Mouse (Mus musculus) kidney, embryonic 15.5 days (tissue): ENCODE data around the gene Gpr157. TPM values are rescaled to one million over a fixed set of nuclear protein-coding genes. Genes with fewer than 3 reads are reported as not detected.
"Not testable (repeated sequence)": the region's sequence is repeated elsewhere in the genome, so short reads cannot be mapped to it uniquely, and the experiment has no call there.

Source experiments
- ATAC-seq: fragments of 200-750 bp; cut with Nextera tagmentation; replicated peaks from 2 replicates; pipeline ENCODE4 v1.8.0; 2017; ENCODE audit warnings: moderate TSS enrichment; ENCODE audit not compliant: low FRiP score
- H3K27ac ChIP-seq: fragments of 300-500 bp; sonication (generic); 2 replicates; pipeline ENCODE4 v1.5.1; 2015; ENCODE audit warnings: mild to moderate bottlenecking, inconsistent platforms
- H3K27me3 ChIP-seq: fragments of 300-500 bp; sonication (generic); 2 replicates; pipeline ENCODE4 v1.6.1; 2015; ENCODE audit warnings: inconsistent platforms
- H3K36me3 ChIP-seq: fragments of 300-500 bp; sonication (generic); 2 replicates; pipeline ENCODE4 v1.6.1; 2015; ENCODE audit warnings: inconsistent platforms
- H3K4me1 ChIP-seq: fragments of 300-500 bp; sonication (generic); 2 replicates; pipeline ENCODE4 v1.6.1; 2015; ENCODE audit warnings: inconsistent platforms
- H3K4me2 ChIP-seq: fragments of 300-500 bp; sonication (generic); 2 replicates; pipeline ENCODE4 v1.6.1; 2015; ENCODE audit warnings: moderate library complexity, mild to moderate bottlenecking, inconsistent platforms
- H3K4me3 ChIP-seq: fragments of 300-500 bp; sonication (generic); replicated peaks from 2 replicates; pipeline ENCODE4 v1.5.1; 2015; ENCODE audit warnings: mild to moderate bottlenecking, inconsistent platforms
- H3K9ac ChIP-seq: fragments of 300-500 bp; sonication (generic); 2 replicates; pipeline ENCODE4 v1.6.1; 2015; ENCODE audit warnings: mild to moderate bottlenecking, inconsistent platforms
- H3K9me3 ChIP-seq: fragments of 300-500 bp; sonication (generic); replicated peaks from 2 replicates; pipeline ENCODE4 v1.6.1; 2016; ENCODE audit warnings: inconsistent platforms
- WGBS: fragments of 180-500 bp; shearing (Covaris S2); methylation state at CpG from one replicate; pipeline ENCODE4 v1.1.7; 2015; ENCODE audit warnings: mixed read lengths; 5-methylcytosine and 5-hydroxymethylcytosine counted together
- polyA plus RNA-seq: library from polyadenylated mRNA; unstranded; fragments of >200 nt; fragmentation: Nextera tagmentation; extraction: Ambion mirVana; gene quantifications from 2 replicates; pipeline ENCODE4 v1.2.1, GENCODE M21; 2015

Gene Gpr157
- polyA plus RNA-seq, result 0.51 and 0.53 TPM in 2 replicates

GRCm38 (mm10) chr4:150087161-150087889, at the start of gene Gpr157:
Gene Gpr157, plus strand, starts transcription at chr4:150087365.
- Histone ChIP-seq H3K27ac (peak within 1 kb of the TSS; percentile 65), H3K27me3 (peaks cover 21% of the 10 kb centered on the region), H3K9ac (peak within 1 kb of the TSS; percentile 57), H3K9me3 (no peaks in the 10 kb centered on the region), H3K36me3 (no peaks in the 10 kb centered on the region), H3K4me3 (peak within 1 kb of the TSS; percentile 60), H3K4me1 (peaks cover 16% of the 10 kb centered on the region), H3K4me2 (peak within 1 kb of the TSS; percentile 97)
- ATAC-seq, result peak; percentile 95
- WGBS, result under 1% methylated on average over 52 of the region's 56 CpGs

GRCm38 (mm10) chr4:150038533-150038932, 48.6 kb upstream of the Gpr157 start:
- Histone ChIP-seq H3K4me1 (peaks cover 8% of the 10 kb centered on the region), H3K36me3 (no peaks in the 10 kb centered on the region), H3K9ac (no peak overlapping the region), H3K9me3 (no peaks in the 10 kb centered on the region), H3K27ac (no peak overlapping the region), H3K27me3 (peaks cover 18% of the 10 kb centered on the region), H3K4me2 (no peak overlapping the region), H3K4me3 (no peak overlapping the region)
- WGBS, result 83% methylated on average over 7 of the region's 7 CpGs
- no peak for ATAC-seq

- no peak overlapping the region for H3K4me2 ChIP-seq
- 76% methylated on average over 9 of the region's 9 CpGs for WGBS
Observed at GRCm38 (mm10) chr4:150040003-150040581, 47.1 kb upstream of the Gpr157 start.

GRCm38 (mm10) chr4:150040856-150041255, 46.3 kb upstream of the Gpr157 start:
- H3K4me2 ChIP-seq, H3K4me3 ChIP-seq, H3K36me3 ChIP-seq, H3K27ac ChIP-seq, H3K9ac ChIP-seq, H3K27me3 ChIP-seq, ATAC-seq, H3K4me1 ChIP-seq, H3K9me3 ChIP-seq: not testable (repeated sequence)
- WGBS, result 70% methylated on average over 1 of the region's 1 CpGs

More at GRCm38 (mm10) chr4:150040003-150040581, 47.1 kb upstream of the Gpr157 start:
- no peak for ATAC-seq
- Histone ChIP-seq H3K4me3 (no peak overlapping the region), H3K9me3 (no peaks in the 10 kb centered on the region), H3K27me3 (peaks cover 5% of the 10 kb centered on the region), H3K9ac (no peak overlapping the region), H3K27ac (no peak overlapping the region), H3K36me3 (no peaks in the 10 kb centered on the region), H3K4me1 (peaks cover 2% of the 10 kb centered on the region; the same call in 1 of the 2 replicates)

- Histone ChIP-seq H3K27me3 (peaks cover 7% of the 10 kb centered on the region; the same call in 1 of the 2 replicates), H3K4me3 (no peak overlapping the region), H3K4me2 (no peak overlapping the region), H3K27ac (no peak overlapping the region), H3K36me3 (no peaks in the 10 kb centered on the region), H3K4me1 (no peaks in the 10 kb centered on the region), H3K9ac (no peak overlapping the region), H3K9me3 (no peaks in the 10 kb centered on the region)
- WGBS, result 82% methylated on average over 10 of the region's 10 CpGs
- ATAC-seq, result no peak
Observed at GRCm38 (mm10) chr4:150041346-150042110, 45.6 kb upstream of the Gpr157 start.

GRCm38 (mm10) chr4:150043591-150043990, 43.6 kb upstream of the Gpr157 start:
- Histone ChIP-seq H3K9me3 (no peaks in the 10 kb centered on the region), H3K9ac (no peak overlapping the region), H3K27me3 (peaks cover 22% of the 10 kb centered on the region), H3K4me3 (no peak overlapping the region), H3K4me1 (peaks cover 13% of the 10 kb centered on the region), H3K36me3 (no peaks in the 10 kb centered on the region), H3K27ac (no peak overlapping the region), H3K4me2 (no peak overlapping the region)
- no peak for ATAC-seq
- WGBS, result 95% methylated on average over 9 of the region's 9 CpGs

GRCm38 (mm10) chr4:150048038-150048437, 39.1 kb upstream of the Gpr157 start:
- peak; percentile 82 for ATAC-seq
- Histone ChIP-seq H3K36me3 (no peaks in the 10 kb centered on the region), H3K4me1 (peaks cover 24% of the 10 kb centered on the region), H3K9me3 (no peaks in the 10 kb centered on the region), H3K4me2 (peak overlapping the region; percentile 96), H3K4me3 (peak overlapping the region; percentile 53), H3K27me3 (peaks cover 55% of the 10 kb centered on the region), H3K27ac (no peak overlapping the region), H3K9ac (peak overlapping the region; percentile 41)
- under 1% methylated on average over 20 of the region's 20 CpGs for WGBS

- under 1% methylated on average over 49 of the region's 49 CpGs for WGBS
Observed at GRCm38 (mm10) chr4:150048478-150049156, 38.5 kb upstream of the Gpr157 start.

GRCm38 (mm10) chr4:150049157-150049513, 38.0 kb upstream of the Gpr157 start:
- H3K36me3 ChIP-seq, result no peaks in the 10 kb centered on the region
- 13% methylated on average over 15 of the region's 15 CpGs for WGBS
- 0 out of 2 replicates have a peak, but pooled peaks have one; percentile 23 for ATAC-seq
- peak overlapping the region; percentile 53 for H3K4me3 ChIP-seq
- H3K27ac ChIP-seq, result no peak overlapping the region
- peaks cover 55% of the 10 kb centered on the region for H3K27me3 ChIP-seq
- peak overlapping the region; percentile 96 for H3K4me2 ChIP-seq
- H3K4me1 ChIP-seq, result peaks cover 24% of the 10 kb centered on the region
- H3K9me3 ChIP-seq, result no peaks in the 10 kb centered on the region
- peak overlapping the region; percentile 41; the same call in 1 of the 2 replicates for H3K9ac ChIP-seq

More at GRCm38 (mm10) chr4:150048478-150049156, 38.5 kb upstream of the Gpr157 start:
- H3K4me3 ChIP-seq, result peak overlapping the region; percentile 53
- peaks cover 55% of the 10 kb centered on the region for H3K27me3 ChIP-seq
- peak overlapping the region; percentile 41 for H3K9ac ChIP-seq
- no peaks in the 10 kb centered on the region for H3K9me3 ChIP-seq
- H3K4me2 ChIP-seq, result peak overlapping the region; percentile 96
- peaks cover 24% of the 10 kb centered on the region for H3K4me1 ChIP-seq
- H3K27ac ChIP-seq, result no peak overlapping the region
- ATAC-seq, result peak; percentile 37; the same call in 1 of the 2 replicates
- no peaks in the 10 kb centered on the region for H3K36me3 ChIP-seq

- no peak for ATAC-seq
- H3K4me3 ChIP-seq, result peak overlapping the region; percentile 53
- no peaks in the 10 kb centered on the region for H3K9me3 ChIP-seq
- 22% methylated on average over 13 of the region's 13 CpGs for WGBS
- peaks cover 54% of the 10 kb centered on the region for H3K27me3 ChIP-seq
- H3K9ac ChIP-seq, result no peak overlapping the region
- no peak overlapping the region for H3K27ac ChIP-seq
- no peaks in the 10 kb centered on the region for H3K36me3 ChIP-seq
- peaks cover 24% of the 10 kb centered on the region for H3K4me1 ChIP-seq
- peak overlapping the region; percentile 96 for H3K4me2 ChIP-seq
Observed at GRCm38 (mm10) chr4:150049564-150050226, 37.5 kb upstream of the Gpr157 start.

GRCm38 (mm10) chr4:150051514-150051913, 35.7 kb upstream of the Gpr157 start:
- peaks cover 24% of the 10 kb centered on the region for H3K4me1 ChIP-seq
- ATAC-seq, result no peak
- no peaks in the 10 kb centered on the region for H3K9me3 ChIP-seq
- no peak overlapping the region for H3K4me2 ChIP-seq
- no peak overlapping the region for H3K4me3 ChIP-seq
- peaks cover 48% of the 10 kb centered on the region for H3K27me3 ChIP-seq
- H3K36me3 ChIP-seq, result no peaks in the 10 kb centered on the region
- 67% methylated on average over 8 of the region's 8 CpGs for whole genome bisulfite sequencing
- no peak overlapping the region for H3K27ac ChIP-seq
- H3K9ac ChIP-seq, result no peak overlapping the region
